Mouse (Mus musculus): ENCODE results near the gene Asic2. TPM values are rescaled to one million over a fixed set of nuclear protein-coding genes. Genes with fewer than 3 reads are reported as not detected.

The Asic2 gene
- polyA plus RNA-seq, 1 experiment from 2014 or later: 8.7 TPM

- H3K4me1 ChIP-seq (replicated peaks; ENCODE audit: control insufficient read depth, insufficient read depth, low read length): peaks cover 34% of the 10 kb centered on the region
- H3K27me3 ChIP-seq (replicated peaks; ENCODE audit: control insufficient read depth, insufficient read depth, low read length): no peaks in the 10 kb centered on the region; the same call in 1 of the 2 replicates
- WGBS: 7% methylated on average over 15 of the region's 15 CpGs
- ATAC-seq: peak; percentile 67
- H3K9me3 ChIP-seq (ENCODE audit: control insufficient read depth, low read length): no peaks in the 10 kb centered on the region
- peak overlapping the region; percentile 22 for H3K4me3 ChIP-seq (replicated peaks; ENCODE audit: low read length)
- no peaks in the 10 kb centered on the region for H3K36me3 ChIP-seq (ENCODE audit: control insufficient read depth, insufficient read depth)
- no peak overlapping the region for H3K27ac ChIP-seq (ENCODE audit: low read length)
- H3K4me2 ChIP-seq (ENCODE audit: low read length): peak overlapping the region; percentile 80
- peak overlapping the region; percentile 49 for H3K9ac ChIP-seq (replicated peaks; ENCODE audit: low read depth, low read length)
Observed at GRCm38 (mm10) chr11:81966626-81967289, 1.5 kb downstream of the Asic2 start.

- Histone ChIP-seq H3K27ac (ENCODE audit: low read length) (peak overlapping the region; percentile 63), H3K4me3 (replicated peaks; ENCODE audit: low read length) (peak overlapping the region; percentile 22), H3K4me1 (replicated peaks; ENCODE audit: control insufficient read depth, insufficient read depth, low read length) (peaks cover 34% of the 10 kb centered on the region), H3K36me3 (ENCODE audit: control insufficient read depth, insufficient read depth) (no peaks in the 10 kb centered on the region), H3K4me2 (ENCODE audit: low read length) (peak overlapping the region; percentile 80), H3K9ac (replicated peaks; ENCODE audit: low read depth, low read length) (peak overlapping the region; percentile 22; the same call in 1 of the 2 replicates), H3K9me3 (ENCODE audit: control insufficient read depth, low read length) (no peaks in the 10 kb centered on the region), H3K27me3 (replicated peaks; ENCODE audit: control insufficient read depth, insufficient read depth, low read length) (no peaks in the 10 kb centered on the region; the same call in 1 of the 2 replicates)
- ATAC-seq: peak; percentile 54
- WGBS: 31% methylated on average over 11 of the region's 11 CpGs
Observed at GRCm38 (mm10) chr11:81965653-81966625, 2.3 kb downstream of the Asic2 start.

GRCm38 (mm10) chr11:81964561-81964960, 3.7 kb downstream of the Asic2 start:
- no peak for ATAC-seq
- Histone ChIP-seq H3K4me2 (ENCODE audit: low read length) (no peak overlapping the region), H3K27me3 (replicated peaks; ENCODE audit: control insufficient read depth, insufficient read depth, low read length) (no peaks in the 10 kb centered on the region; the same call in 1 of the 2 replicates)

GRCm38 (mm10) chr11:81954398-81954797, 13.9 kb downstream of the Asic2 start:
- Histone ChIP-seq H3K27ac (ENCODE audit: low read length) (no peak overlapping the region), H3K4me1 (replicated peaks; ENCODE audit: control insufficient read depth, insufficient read depth, low read length) (no peaks in the 10 kb centered on the region), H3K4me2 (ENCODE audit: low read length) (no peak overlapping the region), H3K27me3 (replicated peaks; ENCODE audit: control insufficient read depth, insufficient read depth, low read length) (no peaks in the 10 kb centered on the region), H3K9me3 (ENCODE audit: control insufficient read depth, low read length) (no peaks in the 10 kb centered on the region), H3K4me3 (replicated peaks; ENCODE audit: low read length) (no peak overlapping the region), H3K9ac (replicated peaks; ENCODE audit: low read depth, low read length) (no peak overlapping the region), H3K36me3 (ENCODE audit: control insufficient read depth, insufficient read depth) (no peaks in the 10 kb centered on the region)
- ATAC-seq: no peak
- WGBS: 67% methylated on average over 4 of the region's 4 CpGs

More at GRCm38 (mm10) chr11:81964561-81964960, 3.7 kb downstream of the Asic2 start:
- Histone ChIP-seq H3K9ac (replicated peaks; ENCODE audit: low read depth, low read length) (no peak overlapping the region), H3K27ac (ENCODE audit: low read length) (no peak overlapping the region), H3K4me3 (replicated peaks; ENCODE audit: low read length) (no peak overlapping the region), H3K36me3 (ENCODE audit: control insufficient read depth, insufficient read depth) (no peaks in the 10 kb centered on the region), H3K9me3 (ENCODE audit: control insufficient read depth, low read length) (no peaks in the 10 kb centered on the region), H3K4me1 (replicated peaks; ENCODE audit: control insufficient read depth, insufficient read depth, low read length) (peaks cover 34% of the 10 kb centered on the region)
- 13% methylated on average over 4 of the region's 4 CpGs for WGBS

- H3K4me1 ChIP-seq (replicated peaks; ENCODE audit: control insufficient read depth, insufficient read depth, low read length): no peaks in the 10 kb centered on the region
- no peak overlapping the region for H3K4me3 ChIP-seq (replicated peaks; ENCODE audit: low read length)
- H3K4me2 ChIP-seq (ENCODE audit: low read length): no peak overlapping the region
- no peaks in the 10 kb centered on the region for H3K36me3 ChIP-seq (ENCODE audit: control insufficient read depth, insufficient read depth)
- WGBS: 87% methylated on average over 1 of the region's 1 CpGs
- H3K9ac ChIP-seq (replicated peaks; ENCODE audit: low read depth, low read length): no peak overlapping the region
- H3K27me3 ChIP-seq (replicated peaks; ENCODE audit: control insufficient read depth, insufficient read depth, low read length): no peaks in the 10 kb centered on the region
- no peak for ATAC-seq
- H3K9me3 ChIP-seq (ENCODE audit: control insufficient read depth, low read length): no peaks in the 10 kb centered on the region
- H3K27ac ChIP-seq (ENCODE audit: low read length): no peak overlapping the region
Observed at GRCm38 (mm10) chr11:81948021-81948420, 20.2 kb downstream of the Asic2 start.

GRCm38 (mm10) chr11:81942167-81942566, 26.1 kb downstream of the Asic2 start:
- Histone ChIP-seq H3K4me2 (ENCODE audit: low read length) (no peak overlapping the region), H3K27me3 (replicated peaks; ENCODE audit: control insufficient read depth, insufficient read depth, low read length) (no peaks in the 10 kb centered on the region), H3K36me3 (ENCODE audit: control insufficient read depth, insufficient read depth) (no peaks in the 10 kb centered on the region), H3K4me3 (replicated peaks; ENCODE audit: low read length) (no peak overlapping the region), H3K27ac (ENCODE audit: low read length) (no peak overlapping the region), H3K9ac (replicated peaks; ENCODE audit: low read depth, low read length) (no peak overlapping the region), H3K4me1 (replicated peaks; ENCODE audit: control insufficient read depth, insufficient read depth, low read length) (no peaks in the 10 kb centered on the region), H3K9me3 (ENCODE audit: control insufficient read depth, low read length) (no peaks in the 10 kb centered on the region)
- ATAC-seq: no peak
- 88% methylated on average over 1 of the region's 1 CpGs for WGBS

- no peak overlapping the region for H3K27ac ChIP-seq (ENCODE audit: low read length)
- no peak overlapping the region for H3K9ac ChIP-seq (replicated peaks; ENCODE audit: low read depth, low read length)
- H3K4me3 ChIP-seq (replicated peaks; ENCODE audit: low read length): no peak overlapping the region
- no peaks in the 10 kb centered on the region for H3K36me3 ChIP-seq (ENCODE audit: control insufficient read depth, insufficient read depth)
- H3K9me3 ChIP-seq (ENCODE audit: control insufficient read depth, low read length): no peaks in the 10 kb centered on the region
- WGBS: 16% methylated on average over 1 of the region's 1 CpGs
- no peak overlapping the region for H3K4me2 ChIP-seq (ENCODE audit: low read length)
- no peaks in the 10 kb centered on the region for H3K27me3 ChIP-seq (replicated peaks; ENCODE audit: control insufficient read depth, insufficient read depth, low read length)
- no peaks in the 10 kb centered on the region for H3K4me1 ChIP-seq (replicated peaks; ENCODE audit: control insufficient read depth, insufficient read depth, low read length)
- no peak for ATAC-seq
Observed at GRCm38 (mm10) chr11:81940988-81941387, 27.3 kb downstream of the Asic2 start.

- Histone ChIP-seq H3K4me1 (replicated peaks; ENCODE audit: control insufficient read depth, insufficient read depth, low read length) (no peaks in the 10 kb centered on the region), H3K36me3 (ENCODE audit: control insufficient read depth, insufficient read depth) (no peaks in the 10 kb centered on the region), H3K27me3 (replicated peaks; ENCODE audit: control insufficient read depth, insufficient read depth, low read length) (no peaks in the 10 kb centered on the region), H3K9ac (replicated peaks; ENCODE audit: low read depth, low read length) (no peak overlapping the region), H3K9me3 (ENCODE audit: control insufficient read depth, low read length) (no peaks in the 10 kb centered on the region), H3K4me2 (ENCODE audit: low read length) (no peak overlapping the region), H3K27ac (ENCODE audit: low read length) (no peak overlapping the region), H3K4me3 (replicated peaks; ENCODE audit: low read length) (no peak overlapping the region)
- 80% methylated on average over 1 of the region's 1 CpGs for WGBS
- no peak for ATAC-seq
Observed at GRCm38 (mm10) chr11:81937516-81937915, 30.7 kb downstream of the Asic2 start.

- Histone ChIP-seq H3K4me2 (ENCODE audit: low read length) (no peak overlapping the region), H3K9me3 (ENCODE audit: control insufficient read depth, low read length) (no peaks in the 10 kb centered on the region), H3K27ac (ENCODE audit: low read length) (no peak overlapping the region), H3K36me3 (ENCODE audit: control insufficient read depth, insufficient read depth) (no peaks in the 10 kb centered on the region), H3K4me1 (replicated peaks; ENCODE audit: control insufficient read depth, insufficient read depth, low read length) (no peaks in the 10 kb centered on the region), H3K27me3 (replicated peaks; ENCODE audit: control insufficient read depth, insufficient read depth, low read length) (no peaks in the 10 kb centered on the region), H3K4me3 (replicated peaks; ENCODE audit: low read length) (no peak overlapping the region), H3K9ac (replicated peaks; ENCODE audit: low read depth, low read length) (no peak overlapping the region)
- ATAC-seq: no peak
Observed at GRCm38 (mm10) chr11:81926393-81926792, 41.9 kb downstream of the Asic2 start.
